28 mouse cellular contexts compared by ENCODE assay signal in the genomic region with DNA sequence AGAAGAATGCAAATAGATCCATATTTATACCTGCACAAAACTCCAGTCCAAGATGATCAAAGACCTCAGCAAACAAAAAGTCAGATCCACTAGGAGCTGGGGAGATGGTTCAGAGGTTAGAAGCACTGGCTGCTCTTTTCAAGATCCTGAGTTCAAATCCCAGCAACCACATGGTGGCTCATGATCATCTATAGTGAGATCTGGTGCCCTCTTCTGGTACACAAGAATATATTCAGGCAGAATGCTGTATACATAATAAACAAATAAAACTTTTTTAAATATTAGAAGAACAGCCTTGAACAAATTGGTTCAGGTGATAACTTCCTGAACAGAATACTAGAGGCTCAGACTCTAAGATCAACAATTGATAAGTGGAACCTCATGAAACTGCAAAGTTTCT.
A peak's percentile ranks its signal among the peaks of the same experiment; 100 is the strongest.
DNase-seq lines count a peak whose midpoint lies in the region; ATAC-seq and TF ChIP-seq lines count a peak whose summit lies in the region.
"Had no signal": no experiment of that assay in that cellular context is flagged by ENCODE, and none has a peak within 500 bp of the region (broad histone marks: within the 10 kb centered on the region; RNA-seq: fewer than 3 reads in every experiment).

No protein-coding gene starts in this region.

- H3K79me2 ChIP-seq in MEL (ENCODE audit: control insufficient read depth, insufficient read depth, low read length, poor library complexity): no peaks in the 10 kb centered on the region

- H3K4me1 ChIP-seq in liver, postnatal 0 days (ENCODE audit: insufficient read depth): no peaks in the 10 kb centered on the region
- H3K4me1 ChIP-seq in liver, embryonic 11.5 days (replicated peaks; ENCODE audit: control insufficient read depth, insufficient read depth, low read length): no peaks in the 10 kb centered on the region
- no peaks in the 10 kb centered on the region for H3K4me1 ChIP-seq in MEL (ENCODE audit: control insufficient read depth in 1 of 2, insufficient read depth in 2 of 2, low read length in 2 of 2)
- H3K4me1 ChIP-seq: forebrain, embryonic 12.5 days; heart, embryonic 10.5 days; hindbrain, embryonic 12.5 days; limb, embryonic 10.5 days; limb, embryonic 15.5 days; neural tube, embryonic 13.5 days had no signal

- no peak overlapping the region for H3K27ac ChIP-seq in liver, postnatal 0 days (ENCODE audit: low read depth)
- no peak overlapping the region for H3K27ac ChIP-seq in liver, embryonic 11.5 days (ENCODE audit: low read depth, low read length)
- no peak overlapping the region for H3K27ac ChIP-seq in MEL (ENCODE audit: control insufficient read depth, low read depth, low read length)
- H3K27ac ChIP-seq: forebrain, embryonic 12.5 days; heart, embryonic 10.5 days; hindbrain, embryonic 12.5 days; hindbrain, postnatal 0 days; limb, embryonic 10.5 days; limb, embryonic 15.5 days; liver, embryonic 14.5 days; neural tube, embryonic 13.5 days had no signal

- no peaks in the 10 kb centered on the region for H3K9me3 ChIP-seq in liver, postnatal 0 days (ENCODE audit: low read length)
- H3K9me3 ChIP-seq in liver, embryonic 11.5 days (ENCODE audit: control insufficient read depth, low read length): no peaks in the 10 kb centered on the region
- no peaks in the 10 kb centered on the region for H3K9me3 ChIP-seq in MEL (replicated peaks; ENCODE audit: insufficient read depth, low read length)
- H3K9me3 ChIP-seq: forebrain, embryonic 12.5 days; heart, embryonic 10.5 days; hindbrain, embryonic 12.5 days; limb, embryonic 10.5 days; limb, embryonic 15.5 days; neural tube, embryonic 13.5 days had no signal

- no peak overlapping the region for H3K4me2 ChIP-seq in liver, postnatal 0 days (ENCODE audit: low read depth, low read length)
- no peak overlapping the region for H3K4me2 ChIP-seq in liver, embryonic 11.5 days
- H3K4me2 ChIP-seq: forebrain, embryonic 12.5 days; hindbrain, embryonic 12.5 days; limb, embryonic 15.5 days; lung, embryonic 14.5 days; midbrain, embryonic 11.5 days; neural tube, embryonic 13.5 days had no signal

- DNase-seq in liver, postnatal 0 days: no peak
- DNase-seq in liver, embryonic 11.5 days (ENCODE audit: low spot score): no peak
- peak; percentile 45 for DNase-seq in MEL (ENCODE audit: low read depth, low spot score)
- DNase-seq in naive thymus-derived CD4-positive, alpha-beta T cell, adult 2 months (ENCODE audit: low read depth): peak; percentile 1
- DNase-seq in gastrocnemius, adult 8-10 months (ENCODE audit: low spot score in 2 of 2): no peak
- DNase-seq: adrenal gland, adult 2 months; adrenal gland, postnatal 36 days; cerebellum, adult 18-20 months; cerebellum, postnatal 10 days; gastrocnemius, postnatal 14 days; heart, postnatal 36 days; kidney, adult 11 months; kidney, postnatal 14 days; lung, embryonic 14.5 days; lung, postnatal 14 days had no signal

- no peaks in the 10 kb centered on the region for H3K27me3 ChIP-seq in liver, postnatal 0 days (ENCODE audit: insufficient read depth, low read length)
- no peaks in the 10 kb centered on the region for H3K27me3 ChIP-seq in liver, embryonic 11.5 days (replicated peaks; ENCODE audit: control insufficient read depth, insufficient read depth, low read length)
- no peaks in the 10 kb centered on the region for H3K27me3 ChIP-seq in MEL (ENCODE audit: control insufficient read depth in 1 of 2, insufficient read depth in 2 of 2, low read length in 2 of 2)
- H3K27me3 ChIP-seq: forebrain, embryonic 12.5 days; hindbrain, embryonic 12.5 days; limb, embryonic 15.5 days; neural tube, embryonic 13.5 days had no signal

- TF ChIP-seq POLR2A in MEL (IDR thresholded peaks at IDR 0.05; ENCODE audit: control insufficient read depth in 1 of 2, insufficient read depth in 1 of 2, low read depth in 1 of 2, low read length in 2 of 2, poor library complexity in 1 of 2): no peak

- no peak overlapping the region for H3K4me3 ChIP-seq in liver, postnatal 0 days (ENCODE audit: low read depth, low read length)
- H3K4me3 ChIP-seq in liver, embryonic 11.5 days (ENCODE audit: low read depth, low read length): no peak overlapping the region
- no peak overlapping the region for H3K4me3 ChIP-seq in MEL (ENCODE audit: control insufficient read depth in 1 of 2, insufficient read depth in 1 of 2, low read depth in 2 of 2, low read length in 2 of 2)
- H3K4me3 ChIP-seq: erythroblast, embryonic 14.5 days; forebrain, embryonic 12.5 days; heart, embryonic 10.5 days; hindbrain, embryonic 12.5 days; limb, embryonic 10.5 days; limb, embryonic 15.5 days; myocyte; neural tube, embryonic 13.5 days had no signal

- TF ChIP-seq CTCF in liver, postnatal 0 days (IDR thresholded peaks at IDR 0.05; ENCODE audit: low read depth): 0 out of 2 replicates have a peak, but pooled peaks have one; percentile 12
- peak in 2 of 3 experiments; percentile 29 to 56; a peak in 4 of 6 replicates for TF ChIP-seq CTCF in MEL (IDR thresholded peaks at IDR 0.05 in 2 of 3, conservative IDR thresholded peaks at IDR 0.05 in 1 of 3; ENCODE audit: control insufficient read depth in 1 of 3, insufficient read depth in 1 of 3, low read depth in 2 of 3, low read length in 3 of 3, poor library complexity in 1 of 3, severe bottlenecking in 1 of 3)

- no peak overlapping the region for H3K9ac ChIP-seq in liver, postnatal 0 days (replicated peaks)
- H3K9ac ChIP-seq in liver, embryonic 11.5 days (ENCODE audit: low read depth, low read length): no peak overlapping the region
- no peak overlapping the region for H3K9ac ChIP-seq in MEL (ENCODE audit: control insufficient read depth, low read depth, low read length, poor library complexity, severe bottlenecking)
- H3K9ac ChIP-seq: forebrain, embryonic 12.5 days; hindbrain, embryonic 12.5 days; limb, embryonic 15.5 days; liver, embryonic 14.5 days; lung, embryonic 14.5 days; neural tube, embryonic 13.5 days had no signal

- no peak for TF ChIP-seq EP300 in liver, postnatal 0 days (IDR thresholded peaks at IDR 0.05; ENCODE audit: low read depth)
- TF ChIP-seq EP300 in MEL (IDR thresholded peaks at IDR 0.05; ENCODE audit: low read depth in 1 of 2, low read length in 2 of 2): no peak

- ATAC-seq in liver, postnatal 0 days: no peak
- ATAC-seq in liver, embryonic 11.5 days (replicated peaks; ENCODE audit: low FRiP score): no peak
- ATAC-seq in megakaryocyte, adult 5-6 weeks (ENCODE audit: poor library complexity, severe bottlenecking): no peak
- ATAC-seq: hindbrain, postnatal 0 days; midbrain, embryonic 16.5 days had no signal

- peak; percentile 57 for TF ChIP-seq RAD21 in MEL (IDR thresholded peaks at IDR 0.05; ENCODE audit: low read depth, low read length)

- no peaks in the 10 kb centered on the region for H3K36me3 ChIP-seq in liver, postnatal 0 days (replicated peaks; ENCODE audit: insufficient read depth, low read length)
- no peaks in the 10 kb centered on the region for H3K36me3 ChIP-seq in liver, embryonic 11.5 days (ENCODE audit: control insufficient read depth, insufficient read depth, low read length)
- H3K36me3 ChIP-seq in MEL (ENCODE audit: control insufficient read depth in 1 of 2, insufficient read depth in 2 of 2, low read length in 2 of 2): no peaks in the 10 kb centered on the region
- H3K36me3 ChIP-seq: forebrain, embryonic 12.5 days; heart, embryonic 10.5 days; hindbrain, embryonic 12.5 days; limb, embryonic 10.5 days; limb, embryonic 15.5 days; neural tube, embryonic 13.5 days had no signal

TF ChIP-seq in MEL, 35 proteins besides CTCF, POLR2A, EP300 and RAD21:
- TF ChIP-seq ZC3H11A (IDR thresholded peaks at IDR 0.05; ENCODE audit: low read depth, low read length): peak; percentile 35
- no peak for TF ChIP-seq MYB (IDR thresholded peaks at IDR 0.05; ENCODE audit: low read depth, low read length)
- no peak for TF ChIP-seq ELF1 (IDR thresholded peaks at IDR 0.05; ENCODE audit: low read depth, low read length)
- TF ChIP-seq UBTF (IDR thresholded peaks at IDR 0.05; ENCODE audit: borderline replicate concordance, insufficient read depth, low read depth, low read length): no peak
- TF ChIP-seq MAZ (IDR thresholded peaks at IDR 0.05; ENCODE audit: low read depth, low read length): no peak
- TF ChIP-seq SMC3 (IDR thresholded peaks at IDR 0.05; ENCODE audit: low read depth, low read length): peak; percentile 58
- no peak for TF ChIP-seq USF2 (IDR thresholded peaks at IDR 0.05; ENCODE audit: borderline replicate concordance in 1 of 2, insufficient read depth in 1 of 2, low read depth in 1 of 2, low read length in 2 of 2)
- TF ChIP-seq MYC (IDR thresholded peaks at IDR 0.05; ENCODE audit: low read depth, low read length): no peak
- no peak for TF ChIP-seq NRF1 (IDR thresholded peaks at IDR 0.05; ENCODE audit: insufficient read depth, low read depth, low read length, poor library complexity, severe bottlenecking)
- TF ChIP-seq BHLHE40 (IDR thresholded peaks at IDR 0.05; ENCODE audit: borderline replicate concordance, low read depth, low read length): no peak

Comparison
In these comparisons a context has a peak if more than half of its experiments do, and no peak if none do; other contexts are left out.
1. DNase-seq: peak in MEL (single experiment) and naive thymus-derived CD4-positive, alpha-beta T cell, adult 2 months (single experiment); none in liver, postnatal 0 days (single experiment), liver, embryonic 11.5 days (single experiment) and gastrocnemius, adult 8-10 months (0 of 2).